Mouse (Mus musculus) heart, adult 18-20 months (tissue): ENCODE measurements around the gene Capn8. TPM values are rescaled to one million over a fixed set of nuclear protein-coding genes. Genes with fewer than 3 reads are reported as not detected.
A peak's percentile ranks its signal among the peaks of the same experiment; 100 is the strongest.
"Not testable (repeated sequence)": the region's sequence is repeated elsewhere in the genome, so short reads cannot be mapped to it uniquely, and the experiment has no call there.

Experiments
- DNase-seq, 2 experiments: peaks; one replicate each; pipeline ENCODE4 v3.0.0; 2021 to 2022; ENCODE audit warnings: mixed read lengths in 1 of 2
- total RNA-seq, 2 experiments: library from RNA; stranded (reverse); gene quantifications; 2 replicates each; pipeline ENCODE4 v1.2.3; 2021

Gene Capn8
- total RNA-seq, 2 experiments from 2014 or later = not detected

DNA sequence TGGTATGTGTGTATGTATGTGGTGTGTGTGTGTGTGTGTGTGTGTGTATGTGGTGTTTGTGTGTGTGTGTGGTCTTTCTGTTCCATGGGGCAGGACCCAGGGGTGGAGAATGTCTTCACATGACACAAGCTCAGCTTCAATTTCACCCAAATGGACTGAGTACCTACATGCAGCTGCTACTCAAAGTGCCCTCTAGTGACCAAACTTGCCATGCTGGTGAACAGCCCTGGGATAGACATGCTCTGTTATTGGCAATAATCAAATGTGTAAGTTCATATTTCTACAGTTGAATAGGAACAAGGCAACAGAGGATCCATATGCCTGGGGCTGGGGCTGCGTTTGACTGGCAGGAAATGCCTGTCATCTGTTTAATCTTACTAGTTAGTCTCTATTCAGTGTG is 50.7 kb downstream of the Capn8 start:
- no peak for DNase-seq

DNA sequence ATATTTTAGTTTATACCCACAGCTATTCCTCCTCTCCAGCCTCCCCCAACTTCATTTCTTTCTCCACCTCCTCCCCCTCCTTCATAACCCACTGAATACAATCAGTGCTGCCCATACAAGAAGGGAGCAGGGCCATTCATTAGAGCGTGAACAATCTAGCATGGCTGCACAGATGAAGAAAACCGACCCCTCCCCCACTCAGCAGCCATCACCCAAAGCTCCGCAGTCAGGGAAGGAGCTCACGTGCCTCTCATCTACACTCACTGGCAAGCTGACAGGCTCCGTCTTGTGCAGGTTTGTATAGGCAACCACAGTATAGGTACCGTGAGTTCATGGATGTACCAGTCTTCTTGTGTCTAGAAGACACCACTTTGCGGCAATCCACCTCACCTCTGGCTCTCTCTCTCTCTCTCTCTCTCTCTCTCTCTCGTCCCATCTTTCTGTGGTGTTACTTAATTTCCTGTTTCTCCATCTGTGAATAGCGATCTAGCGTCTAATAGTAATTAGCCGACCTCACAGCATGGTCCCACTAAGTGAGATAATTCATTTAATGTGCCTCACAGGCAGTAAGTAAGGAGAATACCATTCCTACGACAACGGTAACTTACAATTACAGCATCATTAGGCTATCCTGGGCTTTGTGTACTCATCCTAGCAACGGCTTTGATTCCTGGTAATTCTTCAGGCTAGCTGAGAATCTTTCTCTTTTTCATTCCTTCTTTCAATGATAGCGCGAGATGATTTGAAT is 53.6 kb downstream of the Capn8 start:
- DNase-seq = no peak

DNA sequence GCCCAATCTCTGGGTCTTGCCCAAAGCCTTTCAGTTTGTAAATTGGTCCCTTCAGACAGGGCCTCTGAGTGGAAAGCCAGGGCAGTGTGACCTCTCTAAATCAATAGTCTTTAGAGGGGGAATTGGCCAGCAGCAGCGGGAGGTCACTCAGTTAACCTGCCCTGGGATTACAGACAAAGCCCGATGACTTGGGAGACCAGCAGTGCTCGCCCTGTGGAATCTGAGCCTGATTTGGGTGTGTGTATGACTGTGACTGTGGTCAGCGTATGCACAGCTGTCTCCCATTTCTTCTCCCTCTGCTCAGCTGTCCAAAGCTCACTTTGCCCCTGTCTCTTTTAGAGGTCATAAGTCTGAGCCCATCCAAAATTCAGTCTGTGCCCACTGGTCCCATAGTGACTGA is 55.7 kb downstream of the Capn8 start:
- no peak for DNase-seq

DNA sequence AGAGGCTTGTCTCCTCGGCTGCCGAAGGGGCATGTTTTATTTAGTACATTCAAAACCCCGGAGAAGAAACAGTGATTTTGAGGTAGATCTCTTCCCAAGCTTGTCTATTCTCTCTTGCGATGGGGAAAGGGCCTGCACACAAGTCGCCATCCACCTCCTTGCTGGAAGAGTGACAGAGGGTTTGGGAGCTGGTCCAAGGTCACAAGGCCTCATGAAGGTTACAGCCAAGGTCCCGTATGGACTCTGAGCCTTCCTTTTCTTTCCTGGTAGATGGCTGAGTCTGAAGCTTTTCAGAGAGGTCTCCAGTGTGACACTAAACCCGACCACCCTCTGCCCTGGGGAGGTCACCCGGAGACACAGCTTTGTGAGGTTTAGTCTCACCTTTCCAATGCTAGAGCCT is 56.4 kb downstream of the Capn8 start:
- no peak for DNase-seq

DNA sequence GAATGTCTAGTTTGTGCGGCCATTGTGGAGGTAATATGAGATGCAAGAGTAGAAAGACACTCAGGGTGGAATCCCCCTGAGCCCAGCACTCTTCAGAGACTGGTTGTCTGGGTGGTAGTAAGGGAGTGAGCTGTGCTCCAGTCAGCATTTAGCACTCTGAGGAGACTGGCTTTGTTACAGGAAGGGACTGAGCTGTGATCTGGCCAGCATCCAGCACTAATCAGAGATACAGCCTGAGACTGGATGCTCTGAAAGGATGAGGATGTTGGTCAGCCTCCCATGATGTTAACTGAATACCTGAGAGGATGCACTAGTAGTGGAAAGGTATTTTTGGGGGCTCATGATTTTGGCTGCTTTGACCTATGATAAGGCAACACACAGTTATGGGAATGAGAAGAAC is 61.4 kb downstream of the Capn8 start:
- DNase-seq = no peak

DNA sequence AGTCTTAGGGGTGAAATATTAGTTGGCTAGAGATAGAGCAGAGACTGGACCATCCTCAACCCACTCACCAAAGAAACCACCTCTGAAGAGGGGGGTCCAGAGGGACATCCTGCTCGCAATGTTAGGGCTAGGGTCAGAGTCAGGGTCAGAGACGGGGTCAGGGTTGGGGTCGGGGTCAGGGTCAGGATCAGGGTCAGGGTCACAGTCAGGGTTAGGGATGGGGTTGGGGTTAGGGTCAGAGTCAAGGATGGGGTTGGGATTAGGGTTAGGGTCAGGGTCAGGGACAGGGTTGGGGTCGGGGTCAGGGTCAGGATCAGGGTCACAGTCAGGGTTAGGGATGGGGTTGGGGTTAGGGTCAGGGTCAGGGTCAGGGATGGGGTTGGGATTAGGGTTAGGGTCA is 64.4 kb downstream of the Capn8 start:
- DNase-seq = no peak

DNA sequence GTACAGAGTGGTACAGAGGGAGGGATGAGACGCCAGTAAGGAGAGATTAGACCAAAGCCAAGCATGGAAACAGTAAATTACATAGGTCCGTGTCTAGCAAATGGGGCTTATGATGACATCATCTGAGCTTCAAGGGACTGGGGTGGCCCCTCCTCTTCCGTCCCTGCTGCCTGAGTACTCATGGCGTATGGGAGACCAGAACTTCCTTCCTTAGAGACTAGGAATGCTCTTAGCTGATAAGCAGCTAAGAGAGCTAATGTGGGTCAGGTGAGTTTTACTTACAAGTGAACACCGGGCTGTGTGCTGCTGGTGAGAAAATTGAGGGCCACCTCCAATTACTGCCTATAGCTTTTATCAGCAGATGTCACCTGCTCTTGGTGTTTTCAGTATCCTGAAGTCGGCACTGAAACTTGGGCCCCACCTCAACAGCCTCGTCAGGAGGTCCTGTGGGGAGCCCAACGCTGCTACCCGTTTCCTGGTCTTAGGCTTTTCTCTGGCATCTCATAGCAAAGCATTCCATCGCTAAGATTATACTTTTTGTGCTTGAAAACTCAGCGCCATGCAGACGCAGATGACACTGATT is 69.0 kb downstream of the Capn8 start:
- no peak for DNase-seq

DNA sequence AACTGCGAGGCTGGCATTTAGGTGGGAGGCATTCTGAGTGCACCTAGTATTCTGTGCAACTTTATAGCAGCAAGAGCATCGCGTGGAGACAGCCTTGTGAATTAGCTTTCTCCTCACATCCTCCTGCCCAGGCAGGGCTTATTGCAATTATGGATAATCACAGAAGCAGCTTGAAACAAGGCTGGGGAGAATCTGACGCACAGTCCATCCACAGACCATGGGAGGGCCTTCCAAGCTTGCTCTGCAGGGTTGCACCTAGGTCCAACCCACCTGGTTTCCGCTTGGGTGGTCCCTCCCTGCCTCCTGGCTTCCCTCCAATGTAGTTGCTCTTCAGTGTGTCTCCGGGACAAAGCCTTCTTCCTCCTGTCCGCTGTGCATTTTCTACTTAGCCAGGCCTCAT is 74.2 kb downstream of the Capn8 start:
- no peak for DNase-seq

DNA sequence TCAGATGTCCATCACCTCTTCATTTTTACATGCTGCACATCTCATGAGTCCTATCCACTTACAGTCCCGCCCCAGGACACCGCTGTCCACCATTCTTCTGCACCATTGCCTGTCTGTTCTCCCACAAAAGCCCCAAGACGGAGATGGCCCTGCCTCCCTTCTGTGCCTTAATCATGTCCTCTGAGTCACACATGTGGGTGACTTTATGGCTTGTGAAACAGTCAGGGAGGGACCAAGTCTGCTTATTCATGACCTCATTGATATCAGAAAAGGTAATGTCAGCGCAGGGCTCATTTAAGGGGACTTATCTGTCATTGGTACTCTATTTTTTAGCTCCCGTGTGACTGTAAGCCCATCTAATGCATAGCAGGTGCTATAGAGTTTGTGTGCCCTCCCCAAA is 74.6 kb downstream of the Capn8 start:
- no peak for DNase-seq

DNA sequence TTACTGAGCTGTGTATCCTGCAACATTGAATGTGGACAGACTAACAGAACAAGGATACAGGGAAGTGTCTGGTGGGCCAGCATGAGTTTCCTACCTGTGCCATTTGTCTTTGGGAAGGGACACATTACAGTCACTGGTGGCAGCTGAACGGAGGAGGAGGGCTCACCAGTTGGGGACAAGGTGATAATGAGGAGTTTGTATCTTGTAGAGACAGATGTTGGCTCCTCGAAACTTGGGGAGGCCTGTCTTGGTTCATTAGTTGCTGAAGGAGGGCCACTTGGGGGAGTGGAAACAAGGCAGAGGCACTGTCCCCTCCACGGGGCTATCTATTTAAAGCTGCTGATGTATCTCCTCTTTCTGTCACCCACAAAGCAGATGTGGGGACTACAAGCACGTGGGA is 75.3 kb downstream of the Capn8 start:
- no peak for DNase-seq

DNA sequence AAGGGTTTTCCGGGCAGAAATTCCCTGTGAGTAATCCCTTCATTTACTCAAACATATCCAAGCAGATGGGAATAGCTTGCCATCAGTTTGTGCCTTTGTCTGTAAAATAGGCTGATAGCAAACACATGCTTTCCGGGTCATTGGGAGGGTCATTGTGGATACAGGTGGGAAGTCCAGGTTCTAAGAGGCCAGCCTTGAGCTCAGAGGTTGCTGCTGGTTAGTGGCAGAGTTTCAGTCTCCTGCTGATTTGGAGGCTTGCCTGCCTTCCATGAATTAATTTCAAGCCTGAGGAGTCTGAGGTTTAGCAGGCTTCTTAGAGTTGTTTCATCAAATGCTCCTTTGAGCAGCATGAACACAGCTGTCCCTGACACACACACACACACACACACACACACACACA is 78.0 kb downstream of the Capn8 start:
- DNase-seq = no peak

DNA sequence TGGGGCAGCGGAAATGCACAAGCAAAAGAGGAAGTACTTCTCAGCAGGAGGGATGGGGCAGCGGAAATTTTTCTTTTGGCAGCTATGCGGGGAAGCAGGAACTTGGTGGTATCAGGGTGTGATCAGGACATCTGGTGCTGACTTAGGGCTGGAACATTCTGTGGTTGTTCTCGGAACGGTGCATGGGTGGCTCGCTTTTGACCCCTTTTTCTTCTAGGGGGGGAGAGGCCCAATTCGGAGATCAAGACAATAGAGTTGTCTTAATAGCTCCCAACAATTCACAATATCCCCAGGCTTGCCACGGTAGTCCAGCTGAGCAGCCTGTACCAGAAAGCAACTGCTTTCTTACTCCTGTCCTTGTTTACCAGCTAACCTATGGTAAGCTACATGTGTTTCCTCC is 79.6 kb downstream of the Capn8 start:
- DNase-seq = not testable (repeated sequence)

DNA sequence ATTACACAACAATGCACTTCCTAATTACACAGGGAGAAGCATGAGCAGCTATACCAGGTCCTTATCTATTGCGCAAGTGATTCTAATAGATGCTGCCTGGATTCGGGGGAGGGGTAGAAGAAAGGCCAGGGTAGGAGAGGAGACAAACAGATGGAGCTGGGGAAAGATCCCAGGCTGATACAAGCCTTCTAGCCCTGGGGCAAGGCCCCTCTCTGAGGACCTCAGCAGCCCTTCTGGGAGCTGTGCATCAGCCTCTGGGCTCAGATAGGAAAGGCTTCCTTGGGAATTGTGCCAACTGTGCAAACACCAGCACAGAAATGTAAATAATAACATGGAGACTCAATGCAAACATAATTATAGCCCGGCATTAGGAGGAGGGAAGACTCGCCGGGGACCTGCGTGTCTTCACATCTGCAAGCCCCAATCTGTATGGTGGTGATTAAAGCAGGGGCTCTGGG is 80.4 kb downstream of the Capn8 start:
- no peak for DNase-seq

DNA sequence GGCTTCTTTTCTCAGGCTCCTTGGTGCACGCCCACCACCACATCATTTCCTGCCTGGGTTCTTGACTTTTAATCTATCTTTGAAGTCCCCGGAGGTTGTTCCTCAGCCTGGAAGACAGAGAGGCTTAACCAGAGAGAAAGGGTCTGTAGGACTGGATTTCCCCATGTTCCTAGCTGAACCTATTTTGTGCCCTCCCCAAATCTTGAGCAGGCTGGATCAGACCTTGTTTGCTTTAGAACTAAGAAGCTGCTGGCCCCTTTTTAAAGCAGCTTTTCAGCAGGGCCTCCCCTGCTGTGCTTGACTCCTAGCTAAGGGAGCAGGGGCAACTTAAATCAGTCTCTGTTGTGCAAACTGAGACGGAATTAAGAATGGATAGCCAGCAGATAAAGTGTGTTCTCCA is 82.0 kb downstream of the Capn8 start:
- no peak for DNase-seq

DNA sequence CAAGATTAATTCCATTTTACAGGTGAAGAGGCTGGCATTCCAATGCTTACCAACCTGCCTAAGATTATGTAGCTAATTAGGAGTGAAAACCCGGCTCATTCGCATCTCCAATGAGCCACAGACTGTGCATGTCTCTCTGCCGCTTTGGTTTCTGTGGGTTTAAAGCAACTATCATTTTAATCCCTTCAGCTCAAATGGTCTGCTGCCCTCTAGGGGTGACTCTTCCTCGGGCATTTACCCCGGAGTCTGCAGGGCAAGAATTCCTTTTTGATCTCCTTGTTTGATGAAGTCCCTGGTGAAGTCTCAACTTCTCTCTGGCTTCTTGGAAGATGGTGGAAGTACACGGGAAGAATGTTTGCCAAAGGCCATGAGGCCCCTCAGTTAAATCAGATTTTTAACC is 93.0 kb downstream of the Capn8 start:
- DNase-seq = peak; percentile 52 to 82

DNA sequence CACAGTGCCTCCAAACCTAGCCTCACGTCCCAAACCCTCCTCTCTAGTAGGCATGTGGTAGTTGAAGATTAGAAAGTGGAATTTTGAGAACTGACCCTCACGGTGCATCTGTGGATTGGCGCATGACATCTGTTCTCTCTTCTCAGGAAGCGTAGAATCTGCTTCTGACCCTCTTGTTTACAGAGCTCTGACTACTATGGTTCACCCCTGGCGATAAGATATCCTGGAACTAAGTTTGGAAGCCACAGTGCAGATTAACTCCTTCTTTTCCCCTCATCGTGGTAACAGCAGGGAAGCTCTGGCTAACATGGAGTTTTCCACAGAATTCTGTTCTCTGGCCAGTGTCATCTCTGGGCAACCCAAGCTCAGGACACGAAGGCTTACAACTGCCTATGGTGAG is 95.6 kb downstream of the Capn8 start:
- no peak for DNase-seq

DNA sequence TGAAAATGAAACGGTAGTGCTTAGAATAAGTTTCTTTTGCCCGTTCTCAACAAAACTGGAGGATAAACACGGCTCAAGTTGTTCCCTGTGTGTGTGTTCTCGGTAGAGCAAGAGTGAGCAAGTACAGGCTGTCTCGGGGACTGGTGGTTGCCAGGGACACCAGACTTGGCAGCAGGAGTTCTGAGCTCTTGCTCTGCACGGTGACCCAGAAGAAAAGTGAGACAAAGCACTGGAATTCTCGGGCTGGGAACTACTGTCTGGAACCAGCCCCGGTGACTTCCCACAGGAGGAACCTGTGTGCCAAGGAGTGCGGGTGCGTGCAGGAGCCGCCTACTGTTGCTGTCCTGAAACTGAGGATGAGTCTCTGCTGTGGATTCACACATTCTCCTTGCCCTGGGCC is 98.9 kb downstream of the Capn8 start:
- peak; percentile 49 to 66 for DNase-seq

DNA sequence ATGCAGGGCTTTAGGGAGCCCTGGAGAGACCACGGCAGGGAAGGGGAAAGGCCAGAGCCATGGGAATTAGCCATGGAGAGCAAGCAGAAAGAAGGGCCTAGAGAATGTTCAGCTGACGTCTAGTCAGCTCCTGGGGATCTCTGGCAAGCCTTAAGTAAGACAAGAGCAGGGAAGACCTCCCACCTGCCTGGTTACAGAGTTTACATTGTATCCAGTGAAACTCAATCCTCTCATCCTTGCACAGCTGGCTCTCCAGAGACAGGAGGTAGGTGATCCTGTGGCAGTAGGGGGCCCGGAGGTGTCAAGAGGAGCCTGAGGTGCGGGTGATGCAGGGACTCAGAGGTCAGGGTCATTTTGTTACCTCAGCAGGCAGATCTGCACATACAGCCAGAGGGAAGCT is 100.0 kb downstream of the Capn8 start:
- DNase-seq = no peak

DNA sequence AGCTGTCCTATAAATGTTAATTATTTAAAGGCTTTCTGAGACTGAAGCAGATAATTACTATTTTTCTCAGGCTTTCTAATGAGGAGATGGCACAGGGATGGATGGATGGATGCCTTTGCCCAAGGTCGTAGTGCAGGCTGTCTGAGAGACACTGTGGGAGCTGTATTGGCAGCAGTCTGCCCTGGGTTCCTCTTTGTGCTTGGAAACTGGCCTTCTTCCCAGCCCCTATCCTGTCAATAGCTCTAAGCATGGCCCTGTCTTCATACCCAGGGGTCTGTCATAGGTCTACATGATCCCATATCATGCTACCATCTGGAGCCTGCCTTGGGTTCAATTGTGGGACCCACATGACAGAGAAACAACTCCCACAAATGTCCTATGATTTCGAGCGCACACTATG is 102.5 kb downstream of the Capn8 start:
- no peak for DNase-seq

DNA sequence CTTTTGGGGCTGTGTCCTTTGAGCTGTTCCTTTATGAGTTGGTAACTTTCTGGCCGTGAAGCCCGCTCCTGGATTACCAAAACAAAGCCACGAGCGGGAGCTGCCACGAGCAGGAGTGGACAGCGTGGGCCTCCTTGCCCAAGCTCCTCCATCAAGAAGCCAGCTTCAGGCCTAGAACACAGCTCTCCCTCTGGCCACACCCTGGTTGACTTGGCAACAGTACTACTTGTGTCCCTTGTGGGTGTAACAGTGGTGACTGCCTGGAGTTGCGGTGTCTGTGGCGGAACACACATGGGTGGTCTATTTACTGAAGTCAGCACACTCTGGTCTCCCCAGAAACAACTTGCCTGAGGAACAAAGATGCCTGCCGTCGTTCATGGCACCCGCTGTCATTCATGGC is 104.9 kb downstream of the Capn8 start:
- DNase-seq = peak; percentile 21 to 22

DNA sequence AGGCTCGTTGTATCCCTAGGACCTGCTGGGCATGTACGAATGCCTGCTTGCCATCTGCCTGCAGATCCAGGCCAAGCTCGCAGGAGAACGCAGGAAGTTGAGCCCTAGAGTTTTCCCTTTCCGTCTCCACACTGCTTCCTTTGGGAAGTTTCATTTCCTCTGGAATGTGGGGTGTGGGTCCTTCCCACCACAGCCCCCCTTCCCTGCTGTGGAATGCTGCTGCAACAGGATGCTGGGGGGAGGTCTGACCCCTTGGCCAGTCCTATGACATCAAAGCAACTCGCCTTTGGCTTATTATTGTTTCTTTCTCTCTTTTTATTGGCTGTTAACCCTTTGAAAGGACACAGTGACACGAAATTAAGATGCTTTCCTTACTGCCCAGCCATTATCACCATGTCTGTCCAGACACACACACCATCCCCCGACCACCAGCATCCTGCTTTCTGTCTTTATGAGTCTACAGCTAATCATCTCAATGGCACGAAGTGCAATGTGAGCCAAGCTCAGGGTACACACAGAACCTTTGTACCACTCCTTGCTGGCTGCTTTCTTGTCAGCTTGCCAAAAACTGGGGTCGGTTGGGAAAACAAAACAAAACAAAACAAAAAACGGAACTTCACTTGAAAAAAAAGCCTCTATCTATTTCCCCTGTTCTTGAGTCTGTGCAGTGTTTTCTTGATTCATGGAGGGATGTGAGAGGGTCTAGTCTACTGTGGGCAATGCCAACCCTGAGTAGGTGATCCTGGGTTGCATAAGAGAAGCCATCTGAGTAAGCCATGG is 105.9 kb downstream of the Capn8 start:
- DNase-seq = peak in 1 of 2 experiments; percentile 62

DNA sequence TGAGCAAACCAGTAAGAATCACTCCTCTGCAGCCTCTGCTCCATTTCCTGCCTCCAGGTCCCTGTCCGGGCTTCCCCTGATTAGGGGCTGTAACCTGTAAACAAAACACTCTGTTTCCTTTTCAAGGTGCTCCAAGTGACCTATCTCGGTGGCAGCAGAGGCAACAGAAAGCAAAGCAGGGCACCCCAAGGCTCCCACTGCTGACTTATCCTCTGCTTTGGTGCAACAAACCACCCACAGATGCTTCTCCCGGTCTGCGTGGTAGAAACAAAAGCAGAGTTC is 106.5 kb downstream of the Capn8 start:
- DNase-seq = peak; percentile 17

DNA sequence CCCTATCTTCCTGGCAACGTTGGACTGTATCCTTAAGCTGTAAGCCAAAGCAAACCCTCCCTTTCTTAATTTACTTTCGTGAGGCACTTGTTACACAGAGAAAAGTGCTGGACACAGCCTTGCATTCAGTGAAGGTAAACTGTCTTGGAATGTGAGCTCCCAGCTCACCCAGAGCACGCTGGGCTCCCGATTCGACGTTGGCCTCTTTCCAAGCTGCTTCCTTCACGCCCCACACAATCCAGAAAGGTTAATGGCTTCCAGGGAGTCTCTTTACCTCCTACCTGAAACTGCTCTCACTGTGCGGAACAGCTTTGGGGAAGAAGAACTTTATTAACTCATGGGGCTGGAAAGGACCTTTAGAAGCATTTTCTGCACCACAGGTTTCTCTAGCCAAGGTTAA is 110.5 kb downstream of the Capn8 start:
- no peak for DNase-seq

DNA sequence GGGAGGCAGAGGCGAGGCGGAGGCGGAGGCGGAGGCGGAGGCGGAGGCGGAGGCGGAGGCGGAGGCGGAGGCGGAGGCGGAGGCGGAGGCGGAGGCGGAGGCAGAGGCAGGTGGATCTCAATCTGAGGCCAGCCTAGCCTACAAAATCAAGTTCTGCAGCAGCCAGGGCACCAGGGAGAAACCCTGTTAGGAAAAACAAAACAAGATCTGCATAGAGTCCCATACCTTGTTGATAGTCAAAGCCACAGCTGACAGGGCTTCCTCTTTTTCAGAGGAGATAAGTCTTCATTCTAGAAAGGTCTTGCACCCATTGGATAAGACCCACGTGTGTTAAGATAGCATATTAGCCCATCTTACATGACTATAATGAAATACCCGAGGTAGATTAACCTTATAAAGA is 113.3 kb downstream of the Capn8 start:
- DNase-seq = no peak
